Mouse (Mus musculus): ENCODE data around the gene Ucp2.
"Not testable (repeated sequence)": the region's sequence is repeated elsewhere in the genome, so short reads cannot be mapped to it uniquely, and the experiment has no call there.

Ucp2 gene

DNA sequence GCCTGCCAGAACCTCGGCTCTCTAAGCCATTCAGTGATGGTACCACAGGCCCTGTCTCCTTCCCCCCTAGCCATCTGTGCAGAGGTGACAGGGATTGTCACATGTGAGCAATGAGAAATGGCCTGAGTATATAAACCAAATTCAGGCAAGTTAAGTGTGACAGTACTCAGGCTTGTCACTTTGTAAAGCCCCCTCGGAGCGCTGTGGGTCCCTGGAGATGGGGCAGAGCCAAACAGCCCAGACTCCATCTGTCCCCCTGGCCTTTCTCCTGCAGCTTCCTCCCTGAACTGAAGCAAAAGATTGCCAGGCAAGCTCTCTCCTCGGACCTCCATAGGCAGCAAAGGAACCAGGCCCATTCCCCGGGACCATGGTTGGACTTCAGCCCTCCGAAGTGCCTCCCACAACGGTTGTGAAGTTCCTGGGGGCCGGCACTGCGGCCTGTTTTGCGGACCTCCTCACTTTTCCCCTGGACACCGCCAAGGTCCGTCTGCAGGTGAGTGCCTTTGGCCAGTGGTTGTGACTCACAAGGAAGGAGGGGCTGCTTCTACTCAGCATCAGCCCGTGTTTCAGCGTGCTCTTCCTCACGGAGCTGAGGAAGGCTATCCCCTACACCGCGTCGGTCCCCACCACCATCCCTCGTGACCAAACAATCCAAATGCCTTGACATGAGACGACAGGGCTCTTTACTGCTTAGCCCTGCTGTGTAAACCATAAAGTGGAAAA is 13.9 kb upstream of the Ucp2 start:
- no peak for DNase-seq (ENCODE audit: extremely low read depth, low read depth)

DNA sequence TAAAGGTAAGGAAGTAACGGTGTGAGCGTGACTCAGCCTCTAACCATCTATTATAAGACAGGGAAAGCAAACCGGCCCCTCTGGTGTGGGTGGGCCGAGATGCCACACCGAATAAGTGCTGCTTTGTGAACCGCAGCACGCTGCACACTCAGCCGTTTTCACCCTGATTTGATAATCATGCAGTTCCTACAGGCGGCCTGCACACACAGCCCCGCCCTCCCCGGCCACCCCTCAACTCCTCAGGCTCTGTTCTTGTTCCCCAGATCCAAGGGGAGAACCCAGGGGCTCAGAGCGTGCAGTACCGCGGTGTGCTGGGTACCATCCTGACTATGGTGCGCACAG is 13.3 kb upstream of the Ucp2 start:
- no peak for DNase-seq (ENCODE audit: extremely low read depth, low read depth)

DNA sequence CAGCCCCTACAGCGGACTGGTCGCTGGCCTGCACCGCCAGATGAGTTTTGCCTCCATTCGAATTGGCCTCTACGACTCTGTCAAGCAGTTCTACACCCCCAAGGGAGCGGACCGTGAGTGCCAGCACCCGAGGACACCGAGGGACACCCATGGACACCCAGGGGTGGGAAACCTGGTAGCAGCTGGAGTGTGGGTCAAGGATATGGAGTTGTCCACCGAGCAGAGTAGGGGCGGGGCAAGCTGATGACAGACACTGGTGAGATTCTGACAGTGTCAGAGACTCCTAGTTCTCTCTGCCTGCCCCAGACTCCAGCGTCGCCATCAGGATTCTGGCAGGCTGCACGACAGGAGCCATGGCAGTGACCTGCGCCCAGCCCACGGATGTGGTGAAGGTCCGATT is 13.0 kb upstream of the Ucp2 start:
- DNase-seq (ENCODE audit: extremely low read depth, low read depth): no peak

DNA sequence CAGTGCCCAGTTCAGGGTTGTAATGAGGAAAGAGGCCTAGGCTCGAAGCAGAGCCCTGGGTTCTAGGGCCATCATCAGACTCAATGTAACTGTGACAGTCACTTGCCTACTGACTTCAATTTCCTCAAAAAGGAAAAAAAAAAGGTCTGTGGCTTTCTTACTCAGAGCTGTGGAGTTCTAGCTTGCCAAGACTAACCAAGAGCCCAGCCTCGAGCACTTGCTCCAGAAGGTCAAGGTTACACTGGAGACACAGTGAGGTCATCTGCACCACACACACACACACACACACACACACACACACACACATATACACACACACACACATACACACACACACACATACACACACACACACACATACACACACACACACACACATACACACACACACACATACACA is 11.1 kb upstream of the Ucp2 start:
- DNase-seq (ENCODE audit: extremely low read depth, low read depth): not testable (repeated sequence)

DNA sequence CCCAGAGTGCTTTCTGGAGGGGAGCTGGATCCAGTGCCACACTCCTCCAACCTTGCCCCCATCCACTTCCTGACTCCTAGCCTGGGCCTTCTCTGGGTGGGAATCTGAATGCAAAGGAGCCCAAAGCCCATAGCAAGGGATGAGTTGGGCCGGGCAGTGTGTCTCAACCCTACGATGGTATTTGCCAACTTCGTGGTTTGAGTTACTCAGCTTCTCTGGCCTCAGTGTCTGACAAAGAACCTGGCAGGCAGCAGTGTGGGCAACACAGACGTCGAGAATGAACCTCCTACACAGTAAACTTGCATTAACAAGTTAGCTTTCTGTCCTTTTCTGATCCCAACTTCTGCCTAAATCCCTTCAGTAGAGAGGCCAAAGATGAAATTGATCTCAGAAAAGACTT is 8.6 kb upstream of the Ucp2 start:
- no peak for DNase-seq (ENCODE audit: extremely low read depth, low read depth)

DNA sequence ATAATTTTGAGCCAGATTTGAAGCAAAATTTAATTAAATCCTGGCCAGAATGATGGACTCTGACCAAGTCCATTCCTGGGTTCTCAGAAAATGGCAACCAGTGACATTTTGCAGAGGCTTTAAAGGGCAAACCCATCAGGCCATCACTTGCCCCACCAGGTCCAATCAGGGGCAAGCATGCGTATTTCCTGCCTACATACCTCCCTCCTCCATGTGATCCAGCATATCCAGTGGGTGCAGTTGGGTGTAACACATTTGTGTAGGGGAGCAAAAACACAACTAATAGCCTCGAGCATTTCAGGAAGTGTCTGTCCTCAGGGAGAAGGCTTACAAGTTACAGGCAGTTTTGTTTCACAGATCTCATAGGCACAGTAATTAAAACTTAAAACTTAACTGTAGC is 5.8 kb upstream of the Ucp2 start:
- DNase-seq (ENCODE audit: extremely low read depth, low read depth): no peak

DNA sequence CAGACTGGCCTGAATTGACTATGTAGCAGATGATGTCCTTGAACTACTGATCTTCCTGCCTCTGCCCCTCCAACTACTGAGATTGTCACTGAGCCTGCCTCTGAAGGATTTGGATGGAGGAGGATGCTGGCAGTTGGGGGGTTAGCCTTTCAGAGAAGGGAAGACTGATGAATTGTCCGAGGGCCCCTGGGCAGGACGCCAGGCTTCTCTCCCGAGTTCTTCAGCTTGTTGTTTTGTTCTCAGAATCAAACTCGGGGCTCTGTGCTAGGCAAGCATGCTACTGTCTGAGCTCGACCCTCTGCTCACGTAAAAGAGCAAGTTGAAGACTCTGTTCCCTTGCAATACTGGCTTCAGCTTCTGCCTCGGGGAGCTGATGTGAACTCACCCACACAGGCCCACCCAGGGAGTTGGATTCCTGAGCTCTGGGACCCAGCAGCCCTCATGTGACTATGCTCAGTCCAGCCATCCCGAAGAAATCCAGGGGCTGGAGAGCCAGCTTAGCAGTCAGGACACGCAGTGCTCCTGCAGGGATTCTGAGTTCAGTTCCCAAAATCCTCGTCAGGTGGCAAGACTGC is 4.6 kb upstream of the Ucp2 start:
- no peak for DNase-seq (ENCODE audit: extremely low read depth, low read depth)

DNA sequence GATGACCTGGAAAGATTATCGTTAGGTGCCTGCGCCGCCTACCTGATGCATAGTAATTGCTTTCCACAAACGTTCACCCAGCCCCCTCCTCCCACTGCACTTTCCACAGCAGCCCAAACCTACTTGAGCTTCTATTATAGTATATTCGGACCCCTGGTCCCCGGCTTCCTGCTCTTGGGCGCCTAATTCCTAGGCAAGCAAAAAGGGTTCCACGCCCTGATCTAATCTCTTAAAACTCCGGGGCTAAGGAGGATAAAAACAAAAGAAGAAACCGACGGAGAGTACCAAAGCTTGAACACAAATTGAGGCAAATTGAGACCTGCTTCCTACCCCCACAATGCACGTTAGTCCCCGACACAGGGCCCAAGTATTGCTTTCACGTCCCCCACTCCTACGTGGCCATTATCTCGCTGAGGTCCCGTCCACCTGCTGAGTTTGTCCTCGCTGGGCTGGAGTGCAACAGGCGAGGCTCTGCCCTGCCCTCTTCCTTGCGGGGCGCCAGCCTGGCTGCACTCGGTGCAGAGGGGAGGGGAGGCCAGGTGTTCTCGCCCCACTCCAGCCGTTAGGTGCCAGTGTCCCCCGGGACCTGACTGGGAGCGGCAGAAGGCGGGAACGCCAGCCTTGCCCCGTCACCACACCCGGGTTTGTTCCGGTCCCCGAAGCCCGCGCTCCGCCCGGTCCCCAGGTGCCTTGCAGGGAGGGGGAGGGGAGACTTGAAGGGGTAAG is 583 bp upstream of the Ucp2 start:
- DNase-seq (ENCODE audit: extremely low read depth, low read depth): peak; percentile 68

DNA sequence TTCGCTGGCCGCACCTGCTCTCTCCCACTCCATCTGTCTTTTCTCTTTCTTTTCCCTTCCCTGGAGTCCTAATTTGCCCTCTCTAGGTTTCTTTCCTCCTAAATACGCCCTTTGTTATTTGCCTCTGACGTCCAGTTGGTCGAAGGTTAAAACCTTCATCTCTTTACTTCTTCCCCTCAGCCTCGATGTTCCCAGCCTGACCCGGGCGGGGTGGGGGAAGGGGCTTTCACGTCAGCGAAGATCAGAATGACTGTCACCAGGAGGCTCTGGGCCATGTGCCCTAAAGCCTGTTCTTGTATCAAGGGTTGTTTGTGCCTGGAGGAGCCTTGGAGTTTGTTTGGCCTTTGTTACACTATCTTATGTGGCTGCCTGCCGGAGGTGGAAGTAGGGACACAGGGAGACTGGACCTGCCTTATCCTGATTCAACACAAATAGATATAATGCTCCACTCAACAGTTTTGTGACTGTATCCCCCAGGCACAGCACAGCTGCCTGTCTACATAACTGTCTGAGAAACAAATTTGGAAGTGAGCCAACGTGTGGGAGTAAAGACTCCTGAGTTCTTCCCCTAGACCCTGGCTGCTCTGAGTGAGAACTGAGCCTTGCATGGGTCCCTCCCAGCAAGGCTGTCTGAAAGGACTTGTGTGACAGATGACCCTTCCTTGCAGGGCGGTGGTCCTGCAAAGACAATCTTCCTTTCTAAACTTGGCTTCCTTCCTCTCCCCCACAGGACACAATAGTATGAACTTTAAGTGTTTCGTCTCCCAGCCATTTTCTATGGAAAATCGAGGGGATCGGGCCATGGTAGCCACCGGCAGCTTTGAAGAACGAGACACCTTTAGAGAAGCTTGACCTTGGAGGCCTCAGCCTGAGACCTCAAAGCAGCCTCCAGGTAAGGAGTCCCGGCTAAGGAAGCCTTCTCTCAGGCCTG is 612 bp downstream of the Ucp2 start:
- DNase-seq (ENCODE audit: extremely low read depth, low read depth): peak; percentile 81

DNA sequence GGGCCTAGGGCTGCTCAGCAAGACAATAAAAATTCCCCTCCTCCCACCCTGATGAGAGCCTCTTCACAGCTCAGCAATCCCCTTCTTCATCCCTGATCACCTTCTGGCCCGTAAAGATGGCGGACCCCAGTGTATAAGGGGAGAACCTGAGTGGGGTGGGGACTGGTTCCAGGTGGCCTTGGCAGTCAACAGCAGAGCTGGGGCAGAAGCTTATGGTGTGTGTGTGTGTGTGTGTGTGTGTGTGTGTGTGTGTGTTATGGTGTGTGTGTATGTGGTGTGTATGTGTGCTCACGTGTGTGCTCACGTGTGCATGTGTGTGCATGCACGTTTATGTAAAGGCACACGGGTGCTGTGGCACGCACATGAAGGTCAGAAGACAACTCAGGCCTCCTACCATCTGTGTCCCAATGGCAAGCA is 1.3 kb downstream of the Ucp2 start:
- DNase-seq (ENCODE audit: extremely low read depth, low read depth): no peak

DNA sequence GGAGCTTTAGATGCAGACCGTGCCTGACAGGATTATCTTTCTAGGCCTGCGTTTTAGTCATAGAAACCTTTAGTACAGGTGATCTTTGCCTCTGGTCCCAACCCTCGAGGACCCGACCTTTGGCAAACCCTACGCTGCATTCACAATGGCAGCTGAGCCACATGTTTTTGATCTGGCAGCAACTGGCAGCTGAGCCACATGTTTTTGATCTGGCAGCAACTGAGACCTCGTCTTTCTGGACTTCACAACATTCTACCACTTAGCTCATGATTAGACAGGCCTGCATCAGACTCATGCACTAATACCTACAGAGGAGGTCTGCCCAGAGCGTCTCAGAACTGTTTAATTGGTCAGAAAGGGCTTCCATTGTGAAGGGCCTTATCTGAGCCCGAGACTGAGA is 1.9 kb downstream of the Ucp2 start:
- DNase-seq (ENCODE audit: extremely low read depth, low read depth): no peak

DNA sequence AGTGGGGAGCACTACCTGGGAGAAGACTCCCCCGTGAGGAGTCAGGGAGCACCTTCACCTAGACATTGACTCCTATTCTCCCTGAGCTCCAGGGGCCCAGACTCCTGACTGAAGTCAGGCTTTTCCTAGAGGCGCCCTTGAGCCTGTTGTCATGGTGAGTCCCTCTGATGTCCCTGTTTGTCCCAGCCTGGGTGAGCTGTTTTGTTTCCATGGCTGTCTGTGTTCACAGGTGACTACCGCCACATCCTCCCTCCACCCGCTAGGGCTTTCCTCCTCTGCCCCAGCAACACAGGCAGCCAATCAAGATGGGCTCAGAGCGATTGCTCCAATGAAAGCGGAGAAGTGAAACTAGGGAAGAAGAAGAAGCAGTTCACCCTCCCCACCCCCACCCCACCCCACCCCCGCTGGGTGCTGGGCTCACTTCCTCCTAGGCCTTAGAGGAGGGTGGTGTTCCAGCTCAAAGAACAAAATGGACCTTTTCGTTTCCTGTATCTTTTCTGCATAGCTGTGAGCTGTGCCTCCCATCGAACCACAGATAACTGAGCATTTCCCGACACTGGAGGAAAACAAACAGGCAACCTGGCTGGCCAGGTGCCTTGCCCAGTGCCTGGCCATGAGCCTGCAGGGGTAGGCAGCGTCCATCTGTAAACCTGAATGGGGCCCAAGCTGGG is 2.6 kb downstream of the Ucp2 start:
- peak; percentile 90 for DNase-seq (ENCODE audit: extremely low read depth, low read depth)

DNA sequence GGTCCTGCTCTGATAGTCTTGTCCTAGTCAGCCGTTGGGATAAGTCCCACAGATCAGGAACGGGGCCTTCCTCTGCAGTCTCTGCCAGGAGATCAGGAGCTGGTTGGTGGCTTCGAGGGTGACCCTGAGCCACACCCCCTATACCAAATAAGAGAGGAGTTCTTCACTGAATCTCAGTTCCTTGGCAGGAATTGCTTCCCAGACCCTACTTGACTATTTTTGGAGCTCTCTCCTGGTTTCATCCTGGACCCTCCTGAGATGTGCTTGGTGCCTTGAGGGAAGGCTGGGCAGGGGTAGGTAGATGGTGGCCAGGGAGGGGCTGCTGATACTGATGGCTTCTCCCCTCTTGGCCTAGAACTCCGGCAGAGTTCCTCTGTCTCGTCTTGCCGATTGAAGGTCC is 3.2 kb downstream of the Ucp2 start:
- no peak for DNase-seq (ENCODE audit: extremely low read depth, low read depth)

DNA sequence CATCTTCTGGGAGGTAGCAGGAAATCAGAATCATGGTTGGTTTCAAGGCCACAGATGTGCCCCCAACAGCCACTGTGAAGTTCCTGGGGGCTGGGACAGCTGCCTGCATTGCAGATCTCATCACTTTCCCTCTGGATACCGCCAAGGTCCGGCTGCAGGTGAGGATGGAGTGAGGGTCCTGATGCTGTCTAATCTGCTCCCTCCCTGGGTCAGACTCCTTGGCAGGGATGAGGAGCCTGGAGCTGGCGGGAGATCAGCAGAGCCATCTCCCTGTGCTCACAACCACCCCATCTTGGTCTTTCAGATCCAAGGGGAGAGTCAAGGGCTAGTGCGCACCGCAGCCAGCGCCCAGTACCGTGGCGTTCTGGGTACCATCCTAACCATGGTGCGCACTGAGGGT is 3.7 kb downstream of the Ucp2 start:
- DNase-seq (ENCODE audit: extremely low read depth, low read depth): no peak

DNA sequence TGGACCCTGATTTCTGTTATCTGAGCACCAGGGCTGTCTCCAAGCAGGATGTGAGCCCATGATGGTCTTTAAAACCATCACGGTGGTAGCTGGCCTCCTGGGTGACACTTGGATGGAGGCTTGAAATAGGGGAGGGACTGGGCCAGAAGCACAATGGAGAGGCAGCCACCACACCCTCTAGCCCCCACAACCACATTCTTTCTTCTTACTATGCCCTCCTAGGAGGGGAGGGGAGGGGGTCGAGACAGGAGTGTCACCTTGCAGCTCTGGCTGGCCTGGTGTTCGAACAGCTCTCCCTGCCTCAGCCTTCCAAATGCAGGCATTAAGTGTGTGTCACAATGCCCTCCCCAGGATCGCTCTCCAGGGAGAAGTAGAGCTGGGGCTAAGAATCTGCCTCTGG is 4.3 kb downstream of the Ucp2 start:
- no peak for DNase-seq (ENCODE audit: extremely low read depth, low read depth)

DNA sequence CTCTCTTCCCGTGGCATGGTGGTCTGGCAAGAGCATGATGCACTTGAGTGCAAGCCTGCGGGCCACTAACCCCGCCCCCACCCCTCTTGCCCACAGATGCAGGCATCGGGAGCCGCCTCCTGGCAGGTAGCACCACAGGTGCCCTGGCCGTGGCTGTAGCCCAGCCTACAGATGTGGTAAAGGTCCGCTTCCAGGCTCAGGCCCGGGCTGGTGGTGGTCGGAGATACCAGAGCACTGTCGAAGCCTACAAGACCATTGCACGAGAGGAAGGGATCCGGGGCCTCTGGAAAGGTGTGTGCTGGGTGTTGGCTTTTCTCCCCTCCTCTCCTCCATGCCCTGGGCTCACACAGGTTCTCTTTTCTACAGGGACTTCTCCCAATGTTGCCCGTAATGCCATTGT is 4.8 kb downstream of the Ucp2 start:
- DNase-seq (ENCODE audit: extremely low read depth, low read depth): no peak

DNA sequence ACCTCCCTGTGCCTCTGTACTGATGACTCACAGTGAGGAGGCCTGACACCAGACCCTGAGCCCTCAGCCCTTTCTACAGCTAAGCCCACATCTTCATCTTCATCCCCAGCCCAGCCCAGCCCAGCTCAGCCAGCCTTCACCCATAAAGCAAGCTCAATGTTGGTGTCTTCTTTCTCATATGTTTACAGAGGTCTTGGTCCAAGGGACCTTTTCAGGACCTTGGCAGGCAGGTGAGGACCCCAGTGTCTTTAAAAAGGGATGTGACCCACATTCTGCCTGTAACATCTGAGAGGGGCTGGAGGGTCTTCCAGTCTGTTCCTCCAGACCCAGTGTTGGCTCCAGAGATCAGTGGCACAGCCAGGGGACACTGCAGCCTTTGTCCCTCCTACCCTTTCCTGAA is 6.3 kb downstream of the Ucp2 start:
- no peak for DNase-seq (ENCODE audit: extremely low read depth, low read depth)

DNA sequence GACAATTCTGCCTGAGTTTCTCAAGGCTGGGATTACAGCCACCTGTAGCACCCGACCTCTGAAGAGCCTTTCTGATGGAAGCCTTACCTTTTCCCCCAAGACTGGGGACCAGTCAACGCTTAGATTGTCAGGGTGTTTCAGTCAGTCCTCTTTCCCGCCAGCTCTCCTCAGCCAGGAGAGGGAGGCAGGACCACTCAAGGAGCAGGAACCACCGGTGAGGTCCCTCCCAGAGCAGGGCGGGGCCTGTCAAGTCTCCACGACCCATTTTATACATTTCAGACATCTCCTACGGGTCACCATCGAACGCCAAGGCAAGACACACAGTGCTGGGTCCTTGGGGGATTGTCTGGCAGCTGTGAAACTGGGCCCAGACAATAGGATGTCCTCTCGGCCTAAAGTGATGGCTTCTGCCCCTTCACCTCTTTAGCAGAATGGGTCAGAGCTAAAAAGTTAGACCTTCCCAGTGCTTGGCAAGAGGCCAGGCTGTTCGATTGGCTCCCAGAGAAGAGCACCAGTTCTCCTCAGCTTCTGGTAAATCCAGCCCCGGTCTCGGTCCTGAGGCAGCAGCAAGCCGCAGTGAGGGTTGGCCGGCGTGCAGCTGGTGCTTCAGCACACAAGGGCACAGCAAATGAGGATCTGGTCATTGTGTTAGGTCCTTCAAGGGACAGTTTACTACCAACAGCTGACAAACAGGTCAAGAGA is 7.3 kb downstream of the Ucp2 start:
- no peak for DNase-seq (ENCODE audit: extremely low read depth, low read depth)

DNA sequence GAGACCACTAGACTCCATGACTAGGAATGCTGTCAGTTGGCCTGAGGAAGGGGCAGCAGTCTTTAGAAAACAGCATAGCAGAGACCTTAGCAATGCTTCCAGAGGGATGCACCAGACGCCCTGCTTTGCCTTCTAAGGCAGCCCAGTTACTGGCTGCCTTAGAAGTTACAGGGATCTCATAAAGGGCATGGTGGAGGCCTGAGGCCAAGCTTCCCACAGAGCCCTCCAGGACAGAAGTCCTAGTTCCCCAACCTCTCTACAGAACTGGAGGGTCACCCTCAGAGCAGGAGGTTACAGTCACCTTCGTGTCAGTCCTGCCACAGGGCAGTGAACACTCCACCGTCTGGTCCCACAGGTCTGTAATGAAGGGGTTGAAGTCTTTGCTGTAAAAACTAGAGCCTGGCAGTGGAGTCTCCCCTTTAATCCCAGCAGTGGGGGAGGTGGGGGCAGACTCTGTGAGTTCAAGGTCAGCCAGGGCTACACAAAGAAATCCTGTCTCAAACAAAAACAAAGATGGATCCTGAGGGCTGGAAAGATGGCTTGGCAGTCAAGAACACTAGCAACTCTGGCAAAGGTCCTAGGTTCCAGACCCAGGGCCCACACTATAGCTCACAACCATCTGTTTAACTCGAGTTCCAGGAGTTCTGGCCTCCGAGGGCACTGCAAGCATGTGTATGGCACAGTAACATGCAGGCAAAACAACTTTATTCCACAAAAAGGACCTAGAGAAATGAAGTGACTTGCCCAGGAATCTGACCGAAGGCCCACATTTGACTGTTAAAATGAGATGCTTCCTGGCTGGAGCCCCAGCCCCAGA is 8.1 kb downstream of the Ucp2 start:
- no peak for DNase-seq (ENCODE audit: extremely low read depth, low read depth)

DNA sequence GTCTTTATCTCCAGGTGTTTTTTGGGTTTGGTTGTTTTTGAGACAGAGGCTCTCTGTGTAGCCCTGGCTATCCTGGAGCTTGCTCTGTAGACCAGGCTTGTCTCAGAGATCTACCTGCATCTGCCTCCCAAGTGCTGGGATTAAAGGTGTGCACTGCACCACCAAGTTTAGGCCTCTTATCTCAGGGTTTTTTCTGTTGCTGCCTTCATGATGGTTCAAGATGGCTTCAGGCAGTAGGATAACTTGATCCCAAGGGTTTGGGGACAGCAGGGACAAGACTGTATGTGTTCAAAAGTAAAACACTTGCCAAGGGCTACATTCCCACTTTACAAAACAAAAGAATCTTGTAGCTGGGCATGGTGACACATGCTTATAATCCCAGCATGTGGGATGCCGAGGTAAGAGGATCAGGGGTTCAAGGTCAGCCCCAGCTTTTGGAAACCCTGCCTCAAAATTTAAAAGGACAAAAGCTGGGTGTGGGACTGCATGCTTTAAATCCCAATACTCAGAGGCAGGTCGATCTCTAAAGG is 8.8 kb downstream of the Ucp2 start:
- no peak for DNase-seq (ENCODE audit: extremely low read depth, low read depth)
